Mouse (Mus musculus): ENCODE data around the gene Kdm8. TPM values are rescaled to one million over a fixed set of nuclear protein-coding genes. Genes with fewer than 3 reads are reported as not detected.

Kdm8 gene
- polyA plus RNA-seq, 1 experiment from 2014 or later: 7.9 TPM

DNA sequence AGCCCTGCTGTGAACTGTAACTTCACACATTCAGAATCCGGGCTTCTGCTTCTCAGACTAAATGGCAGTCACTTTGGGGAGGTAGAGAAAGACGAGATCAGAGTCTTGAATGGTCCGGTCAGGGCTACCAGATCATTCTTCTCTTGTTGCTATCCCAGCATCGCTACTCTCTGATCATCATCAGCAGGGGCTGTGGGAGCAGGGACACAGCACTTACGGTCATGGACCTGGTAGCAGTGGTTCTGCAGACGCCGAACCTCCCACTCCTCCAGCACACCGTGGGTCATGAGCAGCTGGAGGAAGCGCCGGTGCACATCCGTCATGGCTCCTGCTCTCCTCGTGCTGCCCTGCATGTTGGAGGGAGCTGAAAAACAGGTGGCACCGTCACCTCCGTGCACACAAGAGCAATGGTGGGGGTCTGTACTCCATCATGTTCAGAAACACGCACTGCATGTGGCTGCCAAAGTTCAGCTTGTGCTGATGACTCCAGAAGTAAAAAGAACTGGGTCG, 41.7 kb downstream of the Kdm8 start:
- Histone ChIP-seq H3K4me2 (no peak overlapping the region), H3K27me3 (ENCODE audit: control insufficient read depth, insufficient read depth, low read length) (no peaks in the 10 kb centered on the region), H3K36me3 (ENCODE audit: control insufficient read depth, insufficient read depth, low read length) (peaks cover 10% of the 10 kb centered on the region), H3K9ac (ENCODE audit: low read depth, low read length) (no peak overlapping the region), H3K4me3 (ENCODE audit: low read depth, low read length) (no peak overlapping the region), H3K4me1 (ENCODE audit: control insufficient read depth, insufficient read depth, low read length) (0 out of 2 replicates have a peak, but pooled peaks cover 4% of the 10 kb centered on the region), H3K9me3 (replicated peaks; ENCODE audit: control insufficient read depth, low read length) (no peaks in the 10 kb centered on the region), H3K27ac (ENCODE audit: low read depth, low read length) (no peak overlapping the region)
- 92% methylated on average over 16 of the region's 16 CpGs for WGBS (ENCODE audit: insufficient replicate concordance)
- no peak for ATAC-seq (replicated peaks; ENCODE audit: insufficient number of reproducible peaks, low FRiP score, low TSS enrichment)

DNA sequence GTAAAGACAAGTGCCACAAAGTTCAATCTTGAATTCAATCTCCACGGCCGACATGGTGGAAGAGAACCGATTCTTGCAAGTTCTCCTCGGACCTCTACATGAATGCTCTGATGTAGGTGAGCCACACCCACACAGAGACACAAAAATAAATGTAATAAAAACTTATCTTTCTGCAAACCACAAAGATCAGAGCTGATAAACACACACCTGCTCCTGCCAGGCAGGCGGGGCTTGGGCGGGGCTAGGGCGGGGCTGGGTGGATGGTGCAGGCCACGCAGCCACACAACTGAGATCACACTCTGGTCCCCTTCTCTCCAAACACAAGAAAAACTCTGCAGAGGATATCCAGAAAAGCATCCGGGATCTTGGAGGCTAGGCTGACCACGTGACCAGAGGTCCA, 42.6 kb downstream of the Kdm8 start:
- H3K9ac ChIP-seq (ENCODE audit: low read depth, low read length): no peak overlapping the region
- H3K27me3 ChIP-seq (ENCODE audit: control insufficient read depth, insufficient read depth, low read length): no peaks in the 10 kb centered on the region
- no peaks in the 10 kb centered on the region for H3K9me3 ChIP-seq (replicated peaks; ENCODE audit: control insufficient read depth, low read length)
- peaks cover 10% of the 10 kb centered on the region for H3K36me3 ChIP-seq (ENCODE audit: control insufficient read depth, insufficient read depth, low read length)
- H3K4me2 ChIP-seq: no peak overlapping the region
- WGBS (ENCODE audit: insufficient replicate concordance): 84% methylated on average over 10 of the region's 10 CpGs
- no peak overlapping the region for H3K27ac ChIP-seq (ENCODE audit: low read depth, low read length)
- H3K4me1 ChIP-seq (ENCODE audit: control insufficient read depth, insufficient read depth, low read length): peaks cover 6% of the 10 kb centered on the region; the same call in 1 of the 2 replicates
- no peak overlapping the region for H3K4me3 ChIP-seq (ENCODE audit: low read depth, low read length)
- no peak for ATAC-seq (replicated peaks; ENCODE audit: insufficient number of reproducible peaks, low FRiP score, low TSS enrichment)

DNA sequence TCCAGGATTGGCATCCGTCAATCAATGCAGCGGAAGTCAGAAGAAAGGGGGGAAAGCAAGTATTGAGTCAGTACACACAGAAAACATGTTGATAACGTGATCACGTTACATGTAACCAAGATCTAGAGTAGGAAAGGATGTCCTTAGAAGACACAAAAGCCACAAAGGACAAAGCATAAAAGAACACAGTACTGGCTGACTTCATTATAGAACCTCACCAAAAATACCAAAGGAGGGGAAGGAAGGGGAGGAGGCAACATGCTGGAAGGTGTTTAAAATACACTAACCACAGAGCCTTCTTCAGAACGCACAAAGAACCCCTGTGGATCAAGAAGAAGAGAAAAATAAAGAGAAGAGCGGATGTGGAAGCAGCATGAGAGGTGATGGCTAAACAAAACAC, 44.2 kb downstream of the Kdm8 start:
- H3K27me3 ChIP-seq (ENCODE audit: control insufficient read depth, insufficient read depth, low read length): no peaks in the 10 kb centered on the region
- ATAC-seq (replicated peaks; ENCODE audit: insufficient number of reproducible peaks, low FRiP score, low TSS enrichment): no peak
- H3K9me3 ChIP-seq (replicated peaks; ENCODE audit: control insufficient read depth, low read length): no peaks in the 10 kb centered on the region
- H3K36me3 ChIP-seq (ENCODE audit: control insufficient read depth, insufficient read depth, low read length): peaks cover 10% of the 10 kb centered on the region
- peaks cover 7% of the 10 kb centered on the region; the same call in 1 of the 2 replicates for H3K4me1 ChIP-seq (ENCODE audit: control insufficient read depth, insufficient read depth, low read length)
- no peak overlapping the region for H3K4me3 ChIP-seq (ENCODE audit: low read depth, low read length)
- H3K27ac ChIP-seq (ENCODE audit: low read depth, low read length): no peak overlapping the region
- 86% methylated on average over 6 of the region's 6 CpGs for WGBS (ENCODE audit: insufficient replicate concordance)
- H3K9ac ChIP-seq (ENCODE audit: low read depth, low read length): 0 out of 2 replicates have a peak overlapping the region, but pooled peaks have one; percentile 17
- no peak overlapping the region for H3K4me2 ChIP-seq

DNA sequence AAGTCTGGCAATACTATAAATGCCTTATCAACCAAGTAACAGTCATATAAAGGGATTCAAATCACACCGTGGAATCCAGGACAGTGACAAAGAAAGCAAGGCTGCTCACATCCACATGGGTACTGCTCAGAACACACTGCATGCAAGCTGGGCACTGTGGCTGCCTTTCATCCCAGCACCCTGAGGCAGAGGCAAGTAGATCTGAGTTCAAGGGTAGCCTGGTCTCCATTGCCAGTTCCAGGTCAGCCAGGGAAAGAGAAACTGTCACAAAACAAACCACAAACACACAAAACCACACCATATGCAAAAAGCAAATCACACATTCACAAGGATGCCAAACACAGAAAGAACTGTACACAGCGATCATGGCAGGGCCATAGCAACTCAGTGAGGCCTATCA, 45.2 kb downstream of the Kdm8 start:
- Histone ChIP-seq H3K4me3 (ENCODE audit: low read depth, low read length) (no peak overlapping the region), H3K27me3 (ENCODE audit: control insufficient read depth, insufficient read depth, low read length) (no peaks in the 10 kb centered on the region), H3K9ac (ENCODE audit: low read depth, low read length) (no peak overlapping the region), H3K4me1 (ENCODE audit: control insufficient read depth, insufficient read depth, low read length) (peaks cover 7% of the 10 kb centered on the region; the same call in 1 of the 2 replicates), H3K9me3 (replicated peaks; ENCODE audit: control insufficient read depth, low read length) (no peaks in the 10 kb centered on the region), H3K4me2 (no peak overlapping the region), H3K27ac (ENCODE audit: low read depth, low read length) (no peak overlapping the region), H3K36me3 (ENCODE audit: control insufficient read depth, insufficient read depth, low read length) (peaks cover 3% of the 10 kb centered on the region; the same call in 1 of the 2 replicates)
- ATAC-seq (replicated peaks; ENCODE audit: insufficient number of reproducible peaks, low FRiP score, low TSS enrichment): no peak
- 97% methylated on average over 2 of the region's 2 CpGs for WGBS (ENCODE audit: insufficient replicate concordance)

DNA sequence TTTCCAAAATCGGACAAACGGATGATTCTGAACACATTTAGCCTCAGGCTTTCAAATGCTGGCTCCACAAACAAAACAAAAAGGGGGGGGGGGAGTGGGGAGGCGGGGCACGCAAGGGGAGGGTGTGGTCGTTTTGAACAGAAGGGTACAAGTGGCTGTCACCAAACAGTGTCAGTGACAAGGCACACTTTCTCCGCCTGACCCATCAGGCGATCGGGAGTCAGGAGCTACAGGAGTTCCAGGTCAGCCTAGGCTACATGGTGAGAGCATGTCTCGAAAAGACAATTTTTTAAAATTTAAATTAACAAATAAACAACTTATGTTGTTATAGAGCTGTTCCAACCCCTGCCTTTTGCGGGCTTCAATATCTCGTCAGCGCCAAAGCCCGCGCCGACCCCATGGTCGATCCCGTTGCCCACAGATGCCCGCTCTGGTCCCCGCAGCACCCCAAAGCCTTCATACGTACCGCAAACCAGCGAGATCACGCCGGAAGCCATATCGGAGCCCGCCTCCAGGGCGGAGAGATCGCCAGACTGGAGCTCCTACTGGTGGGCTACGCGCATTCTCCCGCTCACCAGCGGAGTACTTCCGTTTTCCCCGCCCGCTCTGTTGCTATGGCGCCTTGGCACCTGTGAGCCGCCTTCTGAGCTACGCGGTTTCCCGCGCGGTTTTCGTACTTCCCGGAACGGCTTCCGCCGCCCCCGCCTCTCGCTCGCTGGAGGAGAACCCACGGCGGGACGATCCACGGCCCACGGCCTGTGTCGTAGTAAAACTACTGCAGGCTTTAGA, 46.7 kb downstream of the Kdm8 start, which contains the start of gene Nsmce1:
TSS of gene Nsmce1 (minus strand) at position 650 of the 789 bp plus-strand sequence.
- Histone ChIP-seq H3K4me3 (ENCODE audit: low read depth, low read length) (peak within 1 kb of the TSS; percentile 61), H3K4me2 (peak within 1 kb of the TSS; percentile 81), H3K27ac (ENCODE audit: low read depth, low read length) (peak within 1 kb of the TSS; percentile 82), H3K4me1 (ENCODE audit: control insufficient read depth, insufficient read depth, low read length) (peaks cover 7% of the 10 kb centered on the region; the same call in 1 of the 2 replicates), H3K36me3 (ENCODE audit: control insufficient read depth, insufficient read depth, low read length) (no peaks in the 10 kb centered on the region), H3K27me3 (ENCODE audit: control insufficient read depth, insufficient read depth, low read length) (no peaks in the 10 kb centered on the region), H3K9ac (ENCODE audit: low read depth, low read length) (peak within 1 kb of the TSS; percentile 84), H3K9me3 (replicated peaks; ENCODE audit: control insufficient read depth, low read length) (no peaks in the 10 kb centered on the region)
- peak; percentile 98 for ATAC-seq (replicated peaks; ENCODE audit: insufficient number of reproducible peaks, low FRiP score, low TSS enrichment)
- WGBS (ENCODE audit: insufficient replicate concordance): under 1% methylated on average over 56 of the region's 56 CpGs

DNA sequence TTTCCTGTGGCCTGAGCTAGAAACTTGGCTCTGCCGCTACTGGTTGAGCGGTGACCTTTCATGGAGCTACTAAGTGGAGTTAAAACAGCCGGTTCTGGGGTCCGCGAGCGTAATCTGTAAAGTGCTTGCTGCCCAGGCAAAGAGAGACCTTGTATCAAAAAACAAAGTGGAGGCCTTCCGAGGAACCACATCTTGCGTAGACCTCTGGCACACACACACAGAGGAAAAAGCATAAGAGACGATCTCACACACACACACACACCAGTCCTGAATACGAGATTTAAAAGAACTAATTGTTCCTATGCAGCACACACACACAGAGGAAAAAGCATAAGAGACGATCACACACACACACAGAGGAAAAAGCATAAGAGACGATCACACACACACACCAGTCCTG, 47.3 kb downstream of the Kdm8 start:
- H3K9ac ChIP-seq (ENCODE audit: low read depth, low read length): peak overlapping the region; percentile 84
- H3K4me1 ChIP-seq (ENCODE audit: control insufficient read depth, insufficient read depth, low read length): peaks cover 7% of the 10 kb centered on the region; the same call in 1 of the 2 replicates
- peak overlapping the region; percentile 82 for H3K27ac ChIP-seq (ENCODE audit: low read depth, low read length)
- ATAC-seq (replicated peaks; ENCODE audit: insufficient number of reproducible peaks, low FRiP score, low TSS enrichment): no peak
- H3K9me3 ChIP-seq (replicated peaks; ENCODE audit: control insufficient read depth, low read length): no peaks in the 10 kb centered on the region
- no peaks in the 10 kb centered on the region for H3K27me3 ChIP-seq (ENCODE audit: control insufficient read depth, insufficient read depth, low read length)
- H3K36me3 ChIP-seq (ENCODE audit: control insufficient read depth, insufficient read depth, low read length): no peaks in the 10 kb centered on the region
- 28% methylated on average over 12 of the region's 12 CpGs for WGBS (ENCODE audit: insufficient replicate concordance)
- peak overlapping the region; percentile 81 for H3K4me2 ChIP-seq
- peak overlapping the region; percentile 61 for H3K4me3 ChIP-seq (ENCODE audit: low read depth, low read length)

DNA sequence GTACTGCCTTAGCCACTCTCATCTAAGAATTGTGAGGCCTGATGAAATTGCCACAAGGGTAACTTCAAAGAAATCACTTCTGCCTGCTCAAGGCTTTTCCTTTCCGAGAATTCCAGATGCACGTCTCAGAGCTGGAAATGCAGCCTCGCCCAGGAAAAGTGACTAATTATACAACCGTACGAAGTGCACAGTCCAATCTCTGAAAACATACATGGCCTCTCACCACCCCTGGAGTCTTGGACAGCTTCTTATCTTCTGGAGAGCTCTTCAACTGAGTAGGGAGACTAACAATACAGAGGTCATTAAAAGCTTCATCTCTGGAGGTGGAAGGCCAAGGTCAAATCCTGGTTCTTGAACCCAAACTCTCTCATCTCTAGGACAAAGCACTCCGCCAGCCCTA, 48.1 kb downstream of the Kdm8 start:
- no peak overlapping the region for H3K4me2 ChIP-seq
- H3K9ac ChIP-seq (ENCODE audit: low read depth, low read length): no peak overlapping the region
- WGBS (ENCODE audit: insufficient replicate concordance): 59% methylated on average over 6 of the region's 6 CpGs
- no peak overlapping the region for H3K4me3 ChIP-seq (ENCODE audit: low read depth, low read length)
- H3K27ac ChIP-seq (ENCODE audit: low read depth, low read length): no peak overlapping the region
- ATAC-seq (replicated peaks; ENCODE audit: insufficient number of reproducible peaks, low FRiP score, low TSS enrichment): no peak
- no peaks in the 10 kb centered on the region for H3K27me3 ChIP-seq (ENCODE audit: control insufficient read depth, insufficient read depth, low read length)
- H3K9me3 ChIP-seq (replicated peaks; ENCODE audit: control insufficient read depth, low read length): no peaks in the 10 kb centered on the region
- H3K36me3 ChIP-seq (ENCODE audit: control insufficient read depth, insufficient read depth, low read length): no peaks in the 10 kb centered on the region
- peaks cover 7% of the 10 kb centered on the region; the same call in 1 of the 2 replicates for H3K4me1 ChIP-seq (ENCODE audit: control insufficient read depth, insufficient read depth, low read length)

DNA sequence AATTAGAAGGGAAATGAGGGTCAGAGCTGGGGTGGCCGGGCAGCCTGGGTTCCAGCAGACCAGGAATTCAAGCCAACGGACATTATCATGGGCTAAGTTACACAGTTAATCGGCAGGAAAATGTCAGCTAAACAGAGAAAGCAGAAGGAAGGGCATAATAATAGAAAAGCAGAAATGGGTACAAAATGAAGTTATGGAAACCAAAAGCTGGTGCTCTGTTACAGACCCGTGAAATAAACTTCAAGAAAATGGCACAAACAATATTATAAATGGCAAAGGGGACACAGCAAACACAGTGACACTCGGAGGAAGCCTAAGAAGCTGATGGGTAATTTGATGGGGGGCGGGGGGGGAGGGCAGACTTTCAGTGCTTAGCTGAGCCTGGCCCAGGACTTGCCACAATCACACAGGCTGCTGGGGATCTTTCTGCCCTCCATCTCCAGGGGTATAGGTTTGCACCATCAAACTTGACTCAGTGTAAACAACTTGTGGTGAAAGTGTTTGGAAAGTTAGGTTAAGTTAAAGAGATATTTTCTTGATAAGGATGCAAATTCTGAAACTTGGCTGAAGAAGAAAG, 51.5 kb downstream of the Kdm8 start:
- H3K9me3 ChIP-seq (replicated peaks; ENCODE audit: control insufficient read depth, low read length): no peaks in the 10 kb centered on the region
- H3K4me2 ChIP-seq: no peak overlapping the region
- no peaks in the 10 kb centered on the region for H3K36me3 ChIP-seq (ENCODE audit: control insufficient read depth, insufficient read depth, low read length)
- peaks cover 3% of the 10 kb centered on the region; the same call in 1 of the 2 replicates for H3K4me1 ChIP-seq (ENCODE audit: control insufficient read depth, insufficient read depth, low read length)
- no peak overlapping the region for H3K27ac ChIP-seq (ENCODE audit: low read depth, low read length)
- no peaks in the 10 kb centered on the region for H3K27me3 ChIP-seq (ENCODE audit: control insufficient read depth, insufficient read depth, low read length)
- 75% methylated on average over 6 of the region's 6 CpGs for WGBS (ENCODE audit: insufficient replicate concordance)
- H3K4me3 ChIP-seq (ENCODE audit: low read depth, low read length): no peak overlapping the region
- H3K9ac ChIP-seq (ENCODE audit: low read depth, low read length): no peak overlapping the region
- no peak for ATAC-seq (replicated peaks; ENCODE audit: insufficient number of reproducible peaks, low FRiP score, low TSS enrichment)
